Mouse (Mus musculus): Measurements from ENCODE around the gene Cdc34b.
A peak's percentile ranks its signal among the peaks of the same experiment; 100 is the strongest.

Gene Cdc34b

DNA sequence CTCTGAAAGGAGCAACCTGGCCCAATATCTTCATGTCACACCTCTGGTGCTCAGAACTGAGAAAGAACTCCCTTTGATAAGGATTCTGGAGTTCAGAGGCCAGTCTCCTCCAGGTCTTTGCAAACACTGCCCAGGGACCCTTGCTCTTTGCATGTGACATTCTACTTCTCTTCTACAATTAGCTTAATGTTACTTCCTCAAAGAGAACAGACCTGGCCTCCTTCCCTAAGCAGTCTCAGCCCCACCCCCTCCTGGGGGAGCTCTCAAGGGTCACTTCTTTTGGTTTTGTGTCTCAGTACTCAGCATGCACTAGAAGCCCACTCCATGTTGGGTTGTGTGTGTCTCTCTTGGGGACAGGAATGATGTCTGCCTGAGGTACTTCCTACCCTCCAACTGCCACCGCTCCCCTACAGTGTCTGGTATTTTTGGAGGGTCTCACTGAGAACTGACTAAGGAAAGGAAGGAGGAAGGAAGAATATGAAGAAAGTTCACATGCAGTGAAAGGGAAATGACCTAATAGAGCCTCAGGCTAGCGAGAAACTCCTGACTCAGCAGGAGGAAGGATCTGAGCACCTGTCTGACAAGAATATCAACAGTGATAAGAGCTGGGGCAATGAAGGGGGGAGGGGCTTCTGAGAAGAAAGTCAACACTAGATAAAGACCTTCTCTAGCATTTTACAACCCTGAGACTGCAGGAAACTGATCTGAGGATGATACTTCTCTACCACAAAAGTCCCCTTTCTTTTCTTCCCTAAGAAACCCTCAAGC, 11.5 kb downstream of the Cdc34b start:
- no peak for DNase-seq

DNA sequence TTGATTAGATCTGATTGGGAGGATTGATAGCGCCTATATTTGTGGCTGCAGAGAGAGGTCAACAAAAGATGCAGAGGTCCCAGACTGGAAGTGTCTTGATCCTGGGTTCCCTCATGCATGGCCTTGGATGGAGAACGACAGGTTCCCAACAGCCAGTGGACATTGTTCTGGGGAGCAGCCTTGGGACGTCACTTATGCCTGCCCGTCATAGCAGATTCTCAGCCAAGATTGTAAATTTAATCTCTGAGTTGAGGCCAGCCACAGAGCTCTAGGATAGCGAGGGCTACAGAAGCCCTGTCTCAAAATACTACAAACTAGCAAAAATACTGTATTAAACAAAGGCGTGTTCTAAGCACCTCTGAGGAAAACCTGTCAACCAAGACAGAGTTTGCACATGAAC, 18.3 kb downstream of the Cdc34b start:
- DNase-seq: no peak

DNA sequence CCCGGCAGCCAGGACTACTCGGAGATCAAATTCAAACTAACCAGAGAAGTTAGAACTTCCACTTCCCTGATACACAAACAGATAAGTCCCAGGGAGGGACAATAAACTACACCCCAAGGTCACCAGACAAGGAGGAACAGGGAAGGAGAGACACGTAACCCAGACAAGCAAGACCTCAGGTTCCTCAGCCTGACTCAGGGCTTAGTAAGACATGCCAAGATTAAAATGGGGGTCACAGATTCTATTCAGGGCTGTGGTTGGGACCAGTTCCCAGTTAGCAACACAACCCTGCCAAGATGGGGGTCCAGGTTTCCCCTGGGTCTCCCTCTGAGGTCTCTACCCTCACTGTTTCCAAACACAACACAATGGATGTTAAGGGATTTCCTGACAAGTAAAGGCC, 18.8 kb downstream of the Cdc34b start:
- DNase-seq: no peak

DNA sequence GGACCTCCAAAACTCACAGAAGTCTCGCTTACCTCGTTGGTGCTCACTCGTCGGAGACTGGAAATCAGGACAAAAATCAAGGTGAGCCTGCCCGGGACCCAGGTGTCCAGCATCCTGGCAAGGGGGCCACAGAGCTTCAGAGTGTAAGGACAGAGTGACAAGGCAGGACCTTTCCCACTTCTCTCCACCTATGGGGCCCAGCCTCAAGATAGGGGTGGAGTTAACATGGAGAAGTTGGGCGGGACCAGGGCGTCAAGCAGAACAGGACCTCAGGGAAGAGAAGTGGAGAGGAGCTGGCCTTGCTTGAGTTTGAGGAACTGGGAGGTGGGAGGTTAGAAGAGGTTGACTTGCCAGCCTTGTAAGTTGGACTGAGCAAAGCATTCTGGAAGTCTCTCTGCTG, 19.2 kb downstream of the Cdc34b start:
- no peak for DNase-seq

DNA sequence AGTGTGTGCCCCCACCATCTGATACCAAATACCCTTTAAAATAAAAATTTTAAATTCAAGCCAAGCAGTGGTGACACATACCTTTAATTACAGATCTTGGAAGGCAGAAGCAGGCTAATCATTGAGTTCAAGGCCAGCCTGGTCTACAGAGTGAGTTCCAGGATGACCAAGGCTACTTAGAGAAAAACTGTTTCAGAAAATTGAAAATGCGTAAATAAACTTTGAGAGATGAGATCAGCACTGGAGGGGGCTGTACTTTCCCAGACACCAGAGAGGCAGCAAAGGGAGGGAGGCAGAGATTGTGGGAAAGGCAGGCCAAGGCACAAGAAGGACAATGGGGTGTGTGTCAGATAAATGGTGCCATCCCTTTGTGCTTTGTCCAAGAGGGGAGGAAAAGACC, 20.7 kb downstream of the Cdc34b start:
- DNase-seq: no peak

DNA sequence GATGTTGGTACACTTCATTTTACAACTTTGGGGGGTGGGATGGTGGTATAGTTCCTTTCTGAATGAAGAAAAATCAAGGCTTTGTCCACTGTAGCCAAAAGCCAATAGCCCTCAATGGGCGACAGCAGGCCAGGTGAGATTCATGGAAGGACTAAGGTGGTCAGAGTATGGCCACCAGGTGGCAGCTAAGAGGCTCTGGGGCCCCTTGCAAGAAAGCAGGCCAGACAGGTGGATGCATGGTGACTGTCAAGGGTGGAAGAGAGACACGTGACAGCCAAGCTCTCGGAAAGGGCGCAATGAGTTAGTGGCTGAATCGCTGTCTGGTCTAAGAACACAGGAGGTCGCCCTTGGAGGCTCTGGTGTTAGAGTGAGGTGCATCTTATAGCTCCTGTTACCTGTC, 21.2 kb downstream of the Cdc34b start:
- DNase-seq: no peak

DNA sequence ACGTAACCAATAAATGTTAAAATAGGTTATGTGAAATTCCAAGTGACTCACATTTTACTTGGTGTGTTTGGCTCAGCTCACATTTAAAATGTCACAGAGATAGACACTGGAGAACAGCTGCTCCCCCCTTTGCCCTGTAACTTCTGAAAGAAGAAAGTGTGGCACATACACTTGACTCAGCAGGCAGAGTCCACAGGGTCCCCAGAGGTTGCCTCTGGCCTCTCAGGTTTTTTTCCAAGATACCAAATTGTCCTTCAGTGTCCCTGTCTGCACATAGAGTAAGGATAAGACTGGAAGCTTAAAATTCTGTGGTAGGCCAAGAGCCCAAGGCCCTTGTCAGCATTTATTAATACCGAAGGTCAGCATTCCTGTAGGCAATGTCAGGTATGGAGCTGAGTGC, 25.7 kb downstream of the Cdc34b start:
- DNase-seq: no peak

DNA sequence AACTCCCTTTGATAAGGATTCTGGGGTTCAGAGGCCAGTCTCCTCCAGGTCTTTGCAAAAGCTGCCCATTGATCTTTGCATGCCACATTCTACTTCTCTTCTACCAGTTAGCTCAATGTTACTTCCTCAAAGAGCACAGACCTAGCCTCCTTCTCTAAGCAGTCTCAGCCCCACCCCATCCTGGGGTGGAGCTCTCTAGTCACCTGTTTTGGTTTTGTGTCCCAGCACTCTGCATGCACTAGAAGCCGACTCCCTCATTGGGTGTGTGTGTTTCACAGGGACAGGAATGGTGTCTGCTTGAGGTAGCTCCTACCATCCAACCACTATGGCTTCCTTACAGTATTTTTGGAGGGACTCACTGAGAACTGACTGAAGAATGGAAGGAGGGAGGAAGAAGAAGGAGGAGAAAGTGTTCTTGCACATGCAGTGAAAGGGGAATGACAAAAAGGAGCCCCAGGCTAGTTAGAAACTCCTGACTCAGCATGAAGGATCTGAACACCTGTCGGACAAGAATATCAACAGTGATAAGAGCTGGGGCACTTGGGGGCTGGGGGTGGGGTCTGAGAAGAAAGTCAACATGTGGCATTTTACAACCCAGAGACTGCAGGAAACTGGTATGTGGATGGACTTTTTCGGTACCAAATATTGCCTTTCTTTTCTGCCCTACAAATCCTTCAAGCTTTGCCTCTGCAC, 30.9 kb downstream of the Cdc34b start:
- no peak for DNase-seq

DNA sequence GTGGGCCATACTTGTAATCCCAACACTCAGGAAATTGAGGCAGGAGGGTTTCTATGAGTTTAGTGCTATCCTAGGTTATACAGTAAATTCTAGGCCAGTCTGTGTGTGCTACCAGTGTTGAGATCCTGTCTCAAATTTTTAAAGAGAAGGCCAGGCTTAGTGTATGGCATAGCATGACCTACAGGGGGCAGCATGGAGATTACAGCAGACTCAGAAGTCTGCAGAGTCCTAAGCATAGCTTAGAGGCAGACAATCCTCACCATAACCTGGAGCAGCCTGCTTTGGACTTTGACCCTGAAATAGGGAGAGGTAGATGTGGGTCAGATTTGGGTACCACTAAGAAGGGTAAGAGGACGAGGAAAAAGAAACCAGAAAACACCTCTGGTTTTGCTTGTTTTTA, 32.3 kb downstream of the Cdc34b start:
- DNase-seq: no peak

DNA sequence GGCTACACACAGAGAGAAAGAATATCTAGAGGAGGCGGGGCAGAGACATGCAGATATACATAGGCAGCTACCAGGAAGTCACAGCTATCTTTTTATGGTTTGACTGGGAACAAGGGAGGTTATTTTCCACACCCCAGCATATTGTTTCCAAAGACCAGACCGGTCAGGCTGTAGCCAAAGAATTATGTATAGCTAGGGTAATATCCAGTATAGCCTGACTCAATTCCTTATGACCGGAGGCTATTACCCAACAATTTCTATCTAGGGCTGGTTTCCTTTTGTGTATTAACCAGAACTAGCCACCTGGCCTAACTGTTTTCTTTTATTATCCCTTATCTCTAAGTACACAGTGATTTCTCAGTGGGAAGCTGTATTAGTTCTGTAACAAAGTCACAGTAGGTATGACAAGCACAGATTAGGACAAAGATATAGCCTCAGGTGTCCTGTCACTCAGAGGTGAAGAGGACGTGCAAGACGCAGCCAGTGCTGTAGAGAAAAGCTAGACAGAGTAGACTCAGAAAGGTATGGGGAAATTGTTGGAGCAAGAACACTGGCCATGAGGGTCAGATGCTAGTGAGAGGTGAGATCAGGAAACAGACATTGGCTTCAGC, 33.4 kb downstream of the Cdc34b start:
- no peak for DNase-seq

DNA sequence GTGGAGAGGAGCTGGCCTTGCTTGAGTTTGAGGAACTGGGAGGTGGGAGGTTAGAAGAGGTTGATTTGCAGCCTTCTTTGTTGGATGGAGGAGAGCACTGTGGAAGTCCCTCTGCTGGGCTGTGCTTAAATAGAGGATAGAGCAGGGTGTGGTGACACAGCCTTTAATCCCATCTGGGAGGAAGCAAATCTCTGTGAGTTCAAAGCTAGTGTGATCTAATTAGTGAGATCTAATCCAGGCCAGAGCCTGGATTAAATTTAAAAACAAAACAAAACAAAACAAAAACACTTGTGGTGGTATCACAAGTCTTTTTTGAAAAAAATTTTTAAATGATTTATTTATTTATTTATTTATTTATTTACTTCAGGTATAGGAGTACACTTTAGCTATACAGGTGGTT, 41.0 kb downstream of the Cdc34b start, which contains the start of gene Tmem92:
TSS of gene Tmem92 (minus strand) at position 101 of the 400 bp plus-strand sequence.
- no peak for DNase-seq

DNA sequence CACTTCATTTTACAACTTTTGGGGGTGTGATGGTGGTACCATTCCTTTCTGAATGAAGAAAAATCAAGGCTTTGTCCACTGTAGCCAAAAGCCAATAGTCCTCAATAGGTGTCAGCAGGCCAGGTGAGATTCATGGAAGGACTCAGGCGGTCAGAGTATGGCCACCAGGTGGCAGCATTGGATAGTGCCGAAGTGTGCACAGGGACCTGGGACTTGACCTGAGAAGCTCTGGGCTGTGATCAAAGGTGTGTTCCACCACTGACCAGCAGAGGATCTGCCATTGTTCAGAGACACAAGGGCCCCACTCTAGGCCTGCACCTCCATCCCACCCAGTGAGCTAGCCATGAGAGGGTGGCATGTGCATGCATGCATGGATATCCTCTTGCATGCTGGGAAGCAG, 43.7 kb downstream of the Cdc34b start:
- DNase-seq: peak; percentile 61

DNA sequence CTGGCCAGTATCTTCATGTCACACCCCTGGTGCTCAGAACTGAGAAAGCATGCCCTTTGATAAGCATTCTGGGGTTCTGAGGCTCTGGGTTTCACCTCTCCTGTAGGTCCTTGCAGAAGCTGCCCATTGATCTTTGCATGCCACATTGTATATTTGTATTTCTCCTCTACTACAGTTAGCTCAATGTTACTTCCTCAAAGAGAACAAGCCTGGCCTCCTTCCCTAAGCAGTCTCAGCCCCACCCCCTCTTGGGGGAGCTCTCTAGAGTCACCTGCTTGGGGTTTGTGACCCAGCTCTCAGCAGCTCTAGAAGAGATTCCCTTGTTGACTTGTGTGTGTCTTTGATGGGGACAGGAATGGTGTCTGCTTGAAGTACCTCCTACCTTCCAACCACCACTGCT, 50.1 kb downstream of the Cdc34b start:
- DNase-seq: no peak

Measured in cerebellum, adult 9-10 months (tissue).